Mouse (Mus musculus) thymus, adult 2 months (tissue): Measurements from ENCODE around the gene Spi1.

Experiments
- CTCF ChIP-seq: fragments of 200-500 bp; IDR thresholded peaks from 2 replicates; pipeline ENCODE4 v1.5.1; 2012; ENCODE audit warnings: mild to moderate bottlenecking, control low read depth, low read length, moderate library complexity, borderline replicate concordance; ENCODE audit not compliant: control insufficient read depth, poor library complexity, insufficient read depth; ENCODE audit errors: extremely low read depth
- POLR2A ChIP-seq: fragments of 200-500 bp; IDR thresholded peaks from 2 replicates; pipeline ENCODE4 v1.6.1; 2012; ENCODE audit warnings: mild to moderate bottlenecking, low read length, control low read depth, moderate library complexity; ENCODE audit not compliant: control insufficient read depth, poor library complexity, insufficient read depth; ENCODE audit errors: extremely low read depth

GRCm38 (mm10) chr2:91125101-91125500 lies 42.9 kb downstream of the Spi1 start:
- no peak for TF ChIP-seq POLR2A
- no peak for TF ChIP-seq CTCF
